Mouse (Mus musculus) bone marrow macrophage, adult 2 months (primary cell): ENCODE data around the gene Col4a1. TPM values are rescaled to one million over a fixed set of nuclear protein-coding genes. Genes with fewer than 3 reads are reported as not detected.

ENCODE experiments used
- H3K27ac ChIP-seq: 2 replicates; pipeline ENCODE4 v1.5.1; 2012; ENCODE audit warnings: low read depth, low read length; ENCODE audit not compliant: insufficient read depth
- H3K4me1 ChIP-seq: 2 replicates; pipeline ENCODE4 v1.6.1; 2012; ENCODE audit warnings: low read length; ENCODE audit not compliant: control insufficient read depth, insufficient read depth
- H3K4me3 ChIP-seq: 2 replicates; pipeline ENCODE4 v1.5.1; 2012; ENCODE audit warnings: mild to moderate bottlenecking, low read length, moderate library complexity; ENCODE audit not compliant: insufficient read depth
- CTCF ChIP-seq: IDR thresholded peaks from 2 replicates; pipeline ENCODE4 v1.5.1; 2012; ENCODE audit warnings: low read depth, mild to moderate bottlenecking, low read length, moderate library complexity
- POLR2A ChIP-seq: IDR thresholded peaks from 2 replicates; pipeline ENCODE4 v1.6.1; 2012; ENCODE audit warnings: mild to moderate bottlenecking, low read depth, low read length, borderline replicate concordance
- polyA plus RNA-seq: library from polyadenylated mRNA; stranded (reverse); fragments of >200 nt; gene quantifications from 2 replicates; pipeline ENCODE4 v1.2.4, GENCODE M21; 2012; ENCODE audit not compliant: missing spikeins, insufficient read depth, insufficient read length

The Col4a1 gene
- polyA plus RNA-seq, 1 experiment: 7.2 TPM

GRCm38 (mm10) chr8:11248712-11249111 lies 63.9 kb downstream of the Col4a1 start:
- TF ChIP-seq POLR2A: no peak
- no peak for TF ChIP-seq CTCF
- peaks cover 19% of the 10 kb centered on the region for H3K4me1 ChIP-seq
- H3K4me3 ChIP-seq: no peak overlapping the region
- H3K27ac ChIP-seq: no peak overlapping the region

DNA sequence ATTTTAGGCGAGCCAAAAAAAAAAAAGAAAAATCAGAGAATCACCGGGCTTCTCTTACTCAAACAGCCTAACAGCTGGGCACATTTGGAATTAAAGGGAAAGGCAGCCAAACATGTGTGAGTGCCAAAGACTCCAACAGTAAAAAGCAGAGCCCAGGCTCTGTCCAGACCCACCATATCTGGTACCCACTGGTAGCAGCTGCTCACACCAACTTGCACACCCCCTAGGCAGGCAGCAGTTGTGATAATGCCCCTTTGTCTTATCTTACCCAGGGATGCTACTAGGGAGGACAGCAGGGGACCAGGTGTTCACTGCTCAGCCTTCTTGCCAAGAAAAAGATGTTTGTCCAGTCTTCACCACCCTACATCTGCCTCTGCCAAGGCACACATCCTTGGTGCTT lies 71.1 kb downstream of the Col4a1 start:
- no peaks in the 10 kb centered on the region for H3K4me1 ChIP-seq
- no peak overlapping the region for H3K4me3 ChIP-seq
- no peak overlapping the region for H3K27ac ChIP-seq
- no peak for TF ChIP-seq CTCF
- TF ChIP-seq POLR2A: no peak

GRCm38 (mm10) chr8:11234879-11235210 lies 77.8 kb downstream of the Col4a1 start:
- H3K27ac ChIP-seq: no peak overlapping the region
- H3K4me1 ChIP-seq: no peaks in the 10 kb centered on the region
- no peak for TF ChIP-seq CTCF
- no peak for TF ChIP-seq POLR2A
- H3K4me3 ChIP-seq: no peak overlapping the region

- no peak overlapping the region for H3K27ac ChIP-seq
- TF ChIP-seq CTCF (no peak), POLR2A (no peak)
- H3K4me3 ChIP-seq: no peak overlapping the region
- H3K4me1 ChIP-seq: no peaks in the 10 kb centered on the region
These were observed 78.3 kb downstream of the Col4a1 start for GRCm38 (mm10) chr8:11234151-11234878.

GRCm38 (mm10) chr8:11233009-11233408 lies 79.6 kb downstream of the Col4a1 start:
- Histone ChIP-seq H3K4me3 (no peak overlapping the region), H3K4me1 (no peaks in the 10 kb centered on the region), H3K27ac (no peak overlapping the region)
- no peak for TF ChIP-seq POLR2A
- no peak for TF ChIP-seq CTCF

DNA sequence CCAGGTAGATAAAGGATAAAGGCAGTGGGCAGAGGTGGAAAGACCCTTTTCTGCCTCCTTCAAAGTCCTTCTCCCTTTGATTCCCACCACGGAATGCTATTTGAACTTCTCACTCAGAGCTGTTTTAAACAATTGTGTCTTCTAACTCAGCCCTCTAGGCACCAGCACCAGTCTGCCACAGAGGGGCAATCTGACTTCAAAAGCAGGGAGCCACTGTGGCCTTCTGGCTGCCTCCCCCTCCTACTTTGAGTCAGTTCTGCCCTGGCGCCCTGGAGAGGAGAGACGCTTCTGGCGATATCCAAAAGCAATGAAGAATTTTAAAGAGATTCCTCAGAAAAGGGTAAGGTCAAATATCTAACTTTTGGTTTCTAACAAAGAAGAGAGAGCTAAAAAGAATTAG lies 82.3 kb downstream of the Col4a1 start:
- no peaks in the 10 kb centered on the region for H3K4me1 ChIP-seq
- TF ChIP-seq POLR2A (no peak), CTCF (no peak)
- no peak overlapping the region for H3K4me3 ChIP-seq
- no peak overlapping the region for H3K27ac ChIP-seq

- Histone ChIP-seq H3K4me1 (no peaks in the 10 kb centered on the region), H3K27ac (no peak overlapping the region), H3K4me3 (no peak overlapping the region)
- TF ChIP-seq POLR2A: no peak
- TF ChIP-seq CTCF: no peak
These were observed 85.2 kb downstream of the Col4a1 start for GRCm38 (mm10) chr8:11227421-11227820.

GRCm38 (mm10) chr8:11225577-11226434 lies 86.8 kb downstream of the Col4a1 start:
- TF ChIP-seq CTCF (no peak), POLR2A (no peak)
- Histone ChIP-seq H3K4me3 (no peak overlapping the region), H3K27ac (no peak overlapping the region), H3K4me1 (no peaks in the 10 kb centered on the region)

DNA sequence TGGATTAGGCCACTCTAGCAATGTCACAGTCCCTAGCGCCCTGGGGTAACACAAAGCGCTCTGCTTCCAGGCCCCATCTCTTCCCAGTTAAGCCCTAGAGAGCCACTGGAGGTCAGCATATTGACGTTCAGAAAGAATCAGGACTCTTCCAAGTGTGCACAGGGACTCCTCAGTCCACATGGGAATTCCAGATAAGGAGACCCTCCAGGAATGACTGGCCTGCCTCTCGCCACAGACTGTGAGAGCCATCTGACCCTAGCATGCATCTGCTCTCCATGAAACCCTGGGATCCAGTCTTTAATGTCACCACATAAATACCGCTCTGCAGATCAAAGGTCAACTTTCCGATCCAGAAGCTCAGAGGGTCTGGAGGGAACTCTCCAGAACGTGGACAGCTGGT lies 88.4 kb downstream of the Col4a1 start:
- H3K4me3 ChIP-seq: no peak overlapping the region
- peaks cover 6% of the 10 kb centered on the region; the same call in 1 of the 2 replicates for H3K4me1 ChIP-seq
- H3K27ac ChIP-seq: no peak overlapping the region
- TF ChIP-seq POLR2A (no peak), CTCF (no peak)

GRCm38 (mm10) chr8:11221353-11221752 lies 91.3 kb downstream of the Col4a1 start:
- H3K4me1 ChIP-seq: peaks cover 10% of the 10 kb centered on the region; the same call in 1 of the 2 replicates
- TF ChIP-seq CTCF: no peak
- TF ChIP-seq POLR2A: no peak
- no peak overlapping the region for H3K27ac ChIP-seq
- H3K4me3 ChIP-seq: no peak overlapping the region
